Mouse (Mus musculus) heart, embryonic 10.5 days (tissue): ENCODE measurements around the gene Ap3b1. TPM values are rescaled to one million over a fixed set of nuclear protein-coding genes. Genes with fewer than 3 reads are reported as not detected.
"Not testable (repeated sequence)": the region's sequence is repeated elsewhere in the genome, so short reads cannot be mapped to it uniquely, and the experiment has no call there.

Source experiments
- DNase-seq: peaks from one replicate; pipeline ENCODE4 v3.0.0-alpha.2; 2017; ENCODE audit warnings: low spot score
- H3K27ac ChIP-seq: fragments of 300-500 bp; sonication (generic); 2 replicates; pipeline ENCODE4 v1.5.1; 2016; ENCODE audit warnings: mild to moderate bottlenecking
- H3K27me3 ChIP-seq: fragments of 300-500 bp; sonication (generic); 2 replicates; pipeline ENCODE4 v1.6.1; 2016; ENCODE audit warnings: mild to moderate bottlenecking; ENCODE audit not compliant: poor library complexity, insufficient read depth, severe bottlenecking
- H3K36me3 ChIP-seq: fragments of 300-500 bp; sonication (generic); 2 replicates; pipeline ENCODE4 v1.6.1; 2016; ENCODE audit warnings: mild to moderate bottlenecking, moderate library complexity
- H3K4me1 ChIP-seq: fragments of 300-500 bp; sonication (generic); 2 replicates; pipeline ENCODE4 v1.6.1; 2016; ENCODE audit warnings: mild to moderate bottlenecking
- H3K4me3 ChIP-seq: fragments of 300-500 bp; sonication (generic); 2 replicates; pipeline ENCODE4 v1.5.1; 2016; ENCODE audit warnings: mild to moderate bottlenecking, moderate library complexity
- H3K9me3 ChIP-seq: fragments of 300-500 bp; sonication (generic); 2 replicates; pipeline ENCODE4 v1.6.1; 2016; ENCODE audit warnings: mild to moderate bottlenecking, moderate library complexity
- WGBS: fragments of 180-500 bp; shearing (Covaris S2); methylation state at CpG from one replicate; pipeline ENCODE4 v1.1.7; 2016; 5-methylcytosine and 5-hydroxymethylcytosine counted together
- polyA plus RNA-seq: library from polyadenylated mRNA; unstranded; fragments of >200 nt; fragmentation: Nextera tagmentation; extraction: Ambion mirVana; gene quantifications from 2 replicates; pipeline ENCODE4 v1.2.1, GENCODE M21; 2016

The Ap3b1 gene
- polyA plus RNA-seq: 37.3 and 38.8 TPM in 2 replicates

GRCm38 (mm10) chr13:94358401-94359265, at the start of gene Ap3b1:
Gene Ap3b1 (plus strand): TSS chr13:94358960.
- peak; percentile 94 for DNase-seq
- Histone ChIP-seq H3K36me3 (peaks cover 7% of the 10 kb centered on the region; the same call in 1 of the 2 replicates), H3K4me3 (peak within 1 kb of the TSS; percentile 96), H3K27ac (peak within 1 kb of the TSS; percentile 97), H3K4me1 (peaks cover 14% of the 10 kb centered on the region), H3K27me3 (no peaks in the 10 kb centered on the region), H3K9me3 (no peaks in the 10 kb centered on the region)
- under 1% methylated on average over 77 of the region's 79 CpGs for WGBS

- WGBS: 88% methylated on average over 8 of the region's 8 CpGs
- not testable (repeated sequence) for H3K27ac ChIP-seq, DNase-seq, H3K4me3 ChIP-seq, H3K9me3 ChIP-seq, H3K27me3 ChIP-seq, H3K36me3 ChIP-seq, H3K4me1 ChIP-seq
These were observed 45.9 kb upstream of the Ap3b1 start for GRCm38 (mm10) chr13:94312812-94313211.

GRCm38 (mm10) chr13:94316975-94317511, 41.7 kb upstream of the Ap3b1 start:
- no peak for DNase-seq
- Histone ChIP-seq H3K9me3 (no peaks in the 10 kb centered on the region), H3K4me3 (no peak overlapping the region), H3K4me1 (no peaks in the 10 kb centered on the region), H3K27ac (no peak overlapping the region), H3K27me3 (no peaks in the 10 kb centered on the region), H3K36me3 (no peaks in the 10 kb centered on the region)
- WGBS: 87% methylated on average over 10 of the region's 10 CpGs

- Histone ChIP-seq H3K4me3 (no peak overlapping the region), H3K4me1 (no peaks in the 10 kb centered on the region), H3K27ac (no peak overlapping the region), H3K36me3 (no peaks in the 10 kb centered on the region), H3K27me3 (no peaks in the 10 kb centered on the region), H3K9me3 (no peaks in the 10 kb centered on the region; the same call in 1 of the 2 replicates)
- WGBS: 72% methylated on average over 1 of the region's 1 CpGs
- no peak for DNase-seq
These were observed 37.5 kb upstream of the Ap3b1 start for GRCm38 (mm10) chr13:94321094-94321792.

GRCm38 (mm10) chr13:94322475-94322874, 36.3 kb upstream of the Ap3b1 start:
- WGBS: 91% methylated on average over 4 of the region's 4 CpGs
- no peaks in the 10 kb centered on the region; the same call in 1 of the 2 replicates for H3K9me3 ChIP-seq

DNA sequence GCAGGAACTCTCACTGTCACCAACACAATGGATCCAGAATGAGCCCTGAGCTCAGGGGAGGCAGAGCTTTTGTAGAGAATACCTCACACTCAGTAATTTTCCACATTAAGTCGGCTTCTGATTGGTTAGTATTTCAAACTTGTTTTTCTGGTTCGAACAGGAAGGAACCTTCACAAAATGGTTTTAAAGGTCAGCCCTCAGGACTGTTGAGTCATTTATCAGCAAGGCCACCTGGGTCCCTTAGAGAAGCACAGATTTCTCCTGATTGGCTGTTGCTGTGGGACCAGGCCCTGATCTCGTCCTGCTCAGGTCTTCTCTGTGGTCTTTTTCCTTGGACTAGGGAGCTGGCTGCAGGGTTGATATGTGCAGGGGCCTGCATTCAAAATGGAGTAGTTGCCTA, 30.7 kb upstream of the Ap3b1 start:
- Histone ChIP-seq H3K27me3 (no peaks in the 10 kb centered on the region), H3K4me3 (no peak overlapping the region), H3K4me1 (no peaks in the 10 kb centered on the region; the same call in 1 of the 2 replicates), H3K36me3 (no peaks in the 10 kb centered on the region), H3K9me3 (no peaks in the 10 kb centered on the region; the same call in 1 of the 2 replicates), H3K27ac (no peak overlapping the region)
- DNase-seq: no peak
- 54% methylated on average over 3 of the region's 3 CpGs for WGBS

More at GRCm38 (mm10) chr13:94322475-94322874, 36.3 kb upstream of the Ap3b1 start:
- Histone ChIP-seq H3K27ac (no peak overlapping the region), H3K4me1 (no peaks in the 10 kb centered on the region; the same call in 1 of the 2 replicates), H3K27me3 (no peaks in the 10 kb centered on the region), H3K4me3 (no peak overlapping the region), H3K36me3 (no peaks in the 10 kb centered on the region)
- DNase-seq: no peak

GRCm38 (mm10) chr13:94329005-94329404, 29.8 kb upstream of the Ap3b1 start:
- H3K9me3 ChIP-seq, DNase-seq, H3K4me3 ChIP-seq, H3K27me3 ChIP-seq, H3K27ac ChIP-seq, H3K4me1 ChIP-seq, H3K36me3 ChIP-seq: not testable (repeated sequence)
- WGBS: 89% methylated on average over 6 of the region's 6 CpGs

- no peaks in the 10 kb centered on the region; the same call in 1 of the 2 replicates for H3K4me1 ChIP-seq
- 77% methylated on average over 3 of the region's 3 CpGs for WGBS
These were observed 28.3 kb upstream of the Ap3b1 start for GRCm38 (mm10) chr13:94330392-94330979.

GRCm38 (mm10) chr13:94338357-94338756, 20.4 kb upstream of the Ap3b1 start:
- no peak for DNase-seq
- Histone ChIP-seq H3K36me3 (no peaks in the 10 kb centered on the region), H3K27ac (no peak overlapping the region), H3K4me3 (no peak overlapping the region), H3K9me3 (no peaks in the 10 kb centered on the region), H3K27me3 (no peaks in the 10 kb centered on the region), H3K4me1 (no peaks in the 10 kb centered on the region)
- WGBS: 74% methylated on average over 3 of the region's 3 CpGs

More at GRCm38 (mm10) chr13:94330392-94330979, 28.3 kb upstream of the Ap3b1 start:
- DNase-seq: no peak
- Histone ChIP-seq H3K27ac (no peak overlapping the region), H3K27me3 (no peaks in the 10 kb centered on the region), H3K4me3 (no peak overlapping the region), H3K36me3 (no peaks in the 10 kb centered on the region), H3K9me3 (no peaks in the 10 kb centered on the region)

DNA sequence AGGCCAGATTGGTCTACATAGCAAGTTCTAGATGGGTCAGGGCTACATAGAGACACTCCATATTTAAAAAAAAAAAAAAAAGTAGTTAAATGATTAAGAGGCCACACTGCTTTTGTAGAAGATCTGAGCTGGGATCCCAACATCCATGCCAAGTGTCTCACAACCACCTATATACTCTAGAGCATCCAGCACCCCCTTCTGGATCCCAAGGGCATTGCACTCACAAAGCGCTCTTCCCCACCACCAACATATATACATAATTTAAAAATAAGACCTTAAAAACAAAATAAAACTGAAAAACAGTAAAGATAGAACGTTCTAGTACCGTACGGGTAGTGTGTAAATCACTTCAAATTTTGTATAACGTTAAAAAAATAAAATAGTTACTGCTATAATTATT, 15.6 kb upstream of the Ap3b1 start:
- DNase-seq: no peak
- Histone ChIP-seq H3K27ac (no peak overlapping the region), H3K27me3 (no peaks in the 10 kb centered on the region), H3K4me1 (no peaks in the 10 kb centered on the region), H3K4me3 (no peak overlapping the region), H3K36me3 (no peaks in the 10 kb centered on the region), H3K9me3 (no peaks in the 10 kb centered on the region)
- 89% methylated on average over 5 of the region's 5 CpGs for WGBS

DNA sequence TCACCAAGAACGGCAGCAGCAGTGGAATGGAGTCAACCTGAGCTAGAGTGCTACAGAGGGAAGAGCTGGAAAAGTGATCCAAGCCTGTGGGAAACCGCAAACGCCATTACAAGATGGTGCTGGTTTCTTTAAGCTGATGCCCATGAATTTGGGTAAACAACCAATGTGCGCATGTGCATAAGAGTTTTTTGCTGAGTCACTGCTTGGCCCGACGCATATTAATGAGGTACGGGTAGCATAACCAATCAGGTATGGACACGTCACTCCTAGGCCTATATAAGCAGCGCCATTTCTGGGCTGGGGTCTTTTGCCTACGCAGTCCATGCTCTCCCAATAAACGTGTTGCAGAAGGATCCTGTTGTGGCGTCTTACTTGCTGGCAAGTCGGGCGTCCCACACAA, 14.2 kb upstream of the Ap3b1 start:
- H3K9me3 ChIP-seq, H3K36me3 ChIP-seq, H3K4me1 ChIP-seq, H3K4me3 ChIP-seq, DNase-seq, H3K27me3 ChIP-seq, H3K27ac ChIP-seq: not testable (repeated sequence)
- WGBS: 92% methylated on average over 14 of the region's 14 CpGs

GRCm38 (mm10) chr13:94354584-94354983, 4.2 kb upstream of the Ap3b1 start:
- H3K27me3 ChIP-seq: no peaks in the 10 kb centered on the region
- no peak overlapping the region for H3K27ac ChIP-seq
- no peaks in the 10 kb centered on the region for H3K9me3 ChIP-seq
- WGBS: 53% methylated on average over 3 of the region's 3 CpGs
- H3K4me3 ChIP-seq: no peak overlapping the region
- no peak for DNase-seq
- H3K36me3 ChIP-seq: no peaks in the 10 kb centered on the region
- H3K4me1 ChIP-seq: peaks cover 10% of the 10 kb centered on the region

DNA sequence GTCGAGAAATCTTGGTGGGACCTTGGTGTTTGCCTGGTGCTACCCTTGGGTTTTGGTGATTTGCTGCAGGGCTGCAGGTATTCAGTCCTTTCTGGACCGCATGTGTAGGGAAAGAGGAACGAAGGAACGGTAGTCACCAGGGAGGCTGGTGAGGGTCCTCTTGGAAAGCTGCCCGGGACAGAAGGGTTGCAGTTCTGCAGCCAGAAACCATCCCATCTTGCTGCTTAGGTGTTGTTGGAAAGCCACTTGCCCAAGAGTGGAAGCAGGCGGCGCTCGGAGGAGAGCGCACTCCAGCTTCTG, 709 bp upstream of the Ap3b1 start:
- peaks cover 7% of the 10 kb centered on the region; the same call in 1 of the 2 replicates for H3K36me3 ChIP-seq
- peak overlapping the region; percentile 96 for H3K4me3 ChIP-seq
- WGBS: 0% methylated on average over 9 of the region's 9 CpGs
- no peak for DNase-seq
- H3K9me3 ChIP-seq: no peaks in the 10 kb centered on the region
- peak overlapping the region; percentile 97 for H3K27ac ChIP-seq
- no peaks in the 10 kb centered on the region for H3K27me3 ChIP-seq
- H3K4me1 ChIP-seq: peaks cover 14% of the 10 kb centered on the region
